Mouse (Mus musculus) limb, embryonic 12.5 days (tissue): ENCODE measurements at regions not wholly inside any gene's neighbourhood (a gene's known extent, or its start where the extent isn't known, plus 50 kb on each side); places are given as distances from the start of the nearest gene placed in this dataset.

Experiments
- ATAC-seq: fragments of 200-750 bp; cut with Nextera tagmentation; 2 replicates; pipeline ENCODE4 v1.8.0; 2017; ENCODE audit warnings: low read depth, moderate TSS enrichment; ENCODE audit not compliant: insufficient number of reproducible peaks, insufficient read depth, low FRiP score, low TSS enrichment
- H3K27ac ChIP-seq: fragments of 300-500 bp; sonication (generic); 2 replicates; pipeline ENCODE4 v1.5.1; 2016; ENCODE audit warnings: mild to moderate bottlenecking, moderate library complexity
- H3K27me3 ChIP-seq: fragments of 300-500 bp; sonication (generic); 2 replicates; pipeline ENCODE4 v1.6.1; 2016; ENCODE audit warnings: mild to moderate bottlenecking, moderate library complexity
- H3K36me3 ChIP-seq: fragments of 300-500 bp; sonication (generic); 2 replicates; pipeline ENCODE4 v1.6.1; 2016; ENCODE audit warnings: mild to moderate bottlenecking, moderate library complexity
- H3K4me1 ChIP-seq: fragments of 300-500 bp; sonication (generic); replicated peaks from 2 replicates; pipeline ENCODE4 v1.6.1; 2016
- H3K4me2 ChIP-seq: fragments of 300-500 bp; sonication (generic); 2 replicates; pipeline ENCODE4 v1.6.1; 2016; ENCODE audit warnings: mild to moderate bottlenecking, moderate library complexity
- H3K4me3 ChIP-seq: fragments of 300-500 bp; sonication (generic); replicated peaks from 2 replicates; pipeline ENCODE4 v1.5.1; 2016; ENCODE audit warnings: mild to moderate bottlenecking
- H3K9ac ChIP-seq: fragments of 300-500 bp; sonication (generic); replicated peaks from 2 replicates; pipeline ENCODE4 v1.6.1; 2016; ENCODE audit warnings: mild to moderate bottlenecking, moderate library complexity
- H3K9me3 ChIP-seq: fragments of 300-500 bp; sonication (generic); 2 replicates; pipeline ENCODE4 v1.6.1; 2016; ENCODE audit warnings: mild to moderate bottlenecking, moderate library complexity
- WGBS: fragments of 180-500 bp; shearing (Covaris S2); methylation state at CpG from one replicate; pipeline ENCODE4 v1.1.7; 2016; 5-methylcytosine and 5-hydroxymethylcytosine counted together

- H3K4me1 ChIP-seq = no peaks in the 10 kb centered on the region
- H3K9ac ChIP-seq = no peak overlapping the region
- no peaks in the 10 kb centered on the region for H3K27me3 ChIP-seq
- no peak overlapping the region for H3K4me3 ChIP-seq
- no peaks in the 10 kb centered on the region for H3K36me3 ChIP-seq
- H3K9me3 ChIP-seq = no peaks in the 10 kb centered on the region
- no peak overlapping the region for H3K27ac ChIP-seq
- WGBS = 91% methylated on average over 3 of the region's 3 CpGs
- H3K4me2 ChIP-seq = no peak overlapping the region
- no peak for ATAC-seq
Measured at GRCm38 (mm10) chr6:140927616-140928015, 198.5 kb downstream of the Gm11077 start.

GRCm38 (mm10) chr6:140934286-140934685 is 205.2 kb downstream of the Gm11077 start:
- H3K9me3 ChIP-seq = no peaks in the 10 kb centered on the region
- H3K27ac ChIP-seq = no peak overlapping the region
- H3K4me3 ChIP-seq = no peak overlapping the region
- no peak overlapping the region for H3K9ac ChIP-seq
- no peak overlapping the region for H3K4me2 ChIP-seq
- no peaks in the 10 kb centered on the region for H3K27me3 ChIP-seq
- WGBS = 85% methylated on average over 6 of the region's 6 CpGs
- ATAC-seq = no peak
- no peaks in the 10 kb centered on the region for H3K36me3 ChIP-seq
- H3K4me1 ChIP-seq = no peaks in the 10 kb centered on the region

GRCm38 (mm10) chr6:140938025-140938424 is 208.9 kb downstream of the Gm11077 start:
- no peak overlapping the region for H3K9ac ChIP-seq
- ATAC-seq = no peak
- 100% methylated on average over 1 of the region's 1 CpGs for WGBS

GRCm38 (mm10) chr6:140946720-140947119 is 217.6 kb downstream of the Gm11077 start:
- Histone ChIP-seq H3K4me3 (no peak overlapping the region), H3K36me3 (no peaks in the 10 kb centered on the region), H3K27ac (no peak overlapping the region), H3K4me1 (no peaks in the 10 kb centered on the region), H3K9ac (no peak overlapping the region), H3K27me3 (no peaks in the 10 kb centered on the region), H3K9me3 (0 out of 2 replicates have a peak, but pooled peaks cover 4% of the 10 kb centered on the region), H3K4me2 (no peak overlapping the region)
- 79% methylated on average over 2 of the region's 2 CpGs for WGBS
- no peak for ATAC-seq

More at GRCm38 (mm10) chr6:140938025-140938424, 208.9 kb downstream of the Gm11077 start:
- no peaks in the 10 kb centered on the region for H3K9me3 ChIP-seq
- no peak overlapping the region for H3K27ac ChIP-seq
- H3K4me2 ChIP-seq = no peak overlapping the region
- H3K4me1 ChIP-seq = no peaks in the 10 kb centered on the region
- H3K27me3 ChIP-seq = no peaks in the 10 kb centered on the region
- H3K4me3 ChIP-seq = no peak overlapping the region
- no peaks in the 10 kb centered on the region for H3K36me3 ChIP-seq

GRCm38 (mm10) chr6:140950483-140950882 is 221.4 kb downstream of the Gm11077 start:
- WGBS = 73% methylated on average over 6 of the region's 6 CpGs
- no peak overlapping the region for H3K9ac ChIP-seq

GRCm38 (mm10) chr6:140953256-140953655 is 224.2 kb downstream of the Gm11077 start:
- H3K4me3 ChIP-seq = no peak overlapping the region
- no peak for ATAC-seq
- H3K27me3 ChIP-seq = no peaks in the 10 kb centered on the region
- H3K4me1 ChIP-seq = no peaks in the 10 kb centered on the region
- H3K36me3 ChIP-seq = no peaks in the 10 kb centered on the region
- no peak overlapping the region for H3K9ac ChIP-seq
- H3K9me3 ChIP-seq = no peaks in the 10 kb centered on the region
- no peak overlapping the region for H3K27ac ChIP-seq
- no peak overlapping the region for H3K4me2 ChIP-seq

More at GRCm38 (mm10) chr6:140950483-140950882, 221.4 kb downstream of the Gm11077 start:
- no peaks in the 10 kb centered on the region for H3K9me3 ChIP-seq
- H3K27me3 ChIP-seq = no peaks in the 10 kb centered on the region
- no peak overlapping the region for H3K27ac ChIP-seq
- no peak for ATAC-seq
- H3K4me2 ChIP-seq = no peak overlapping the region
- H3K36me3 ChIP-seq = no peaks in the 10 kb centered on the region
- H3K4me3 ChIP-seq = no peak overlapping the region
- no peaks in the 10 kb centered on the region for H3K4me1 ChIP-seq

GRCm38 (mm10) chr6:140953721-140954120 is 224.6 kb downstream of the Gm11077 start:
- Histone ChIP-seq H3K36me3 (no peaks in the 10 kb centered on the region), H3K4me3 (no peak overlapping the region), H3K27ac (no peak overlapping the region), H3K27me3 (no peaks in the 10 kb centered on the region), H3K9me3 (no peaks in the 10 kb centered on the region), H3K9ac (no peak overlapping the region), H3K4me2 (no peak overlapping the region), H3K4me1 (no peaks in the 10 kb centered on the region)
- WGBS = 93% methylated on average over 1 of the region's 1 CpGs
- no peak for ATAC-seq

- Histone ChIP-seq H3K4me2 (no peak overlapping the region), H3K27me3 (no peaks in the 10 kb centered on the region), H3K27ac (no peak overlapping the region), H3K4me1 (no peaks in the 10 kb centered on the region), H3K4me3 (no peak overlapping the region), H3K9ac (no peak overlapping the region), H3K9me3 (no peaks in the 10 kb centered on the region), H3K36me3 (no peaks in the 10 kb centered on the region)
- 70% methylated on average over 13 of the region's 13 CpGs for WGBS
- no peak for ATAC-seq
Measured at GRCm38 (mm10) chr6:140955751-140956521, 226.9 kb downstream of the Gm11077 start.

GRCm38 (mm10) chr6:140956522-140956863 is 227.4 kb downstream of the Gm11077 start:
- WGBS = 94% methylated on average over 4 of the region's 4 CpGs
- H3K9me3 ChIP-seq = no peaks in the 10 kb centered on the region
- H3K36me3 ChIP-seq = no peaks in the 10 kb centered on the region
- no peak overlapping the region for H3K9ac ChIP-seq
- H3K27ac ChIP-seq = no peak overlapping the region
- H3K27me3 ChIP-seq = no peaks in the 10 kb centered on the region
- H3K4me3 ChIP-seq = no peak overlapping the region
- no peak overlapping the region for H3K4me2 ChIP-seq
- H3K4me1 ChIP-seq = no peaks in the 10 kb centered on the region
- ATAC-seq = no peak

- Histone ChIP-seq H3K4me1 (0 out of 2 replicates have a peak, but pooled peaks cover 4% of the 10 kb centered on the region), H3K4me2 (no peak overlapping the region), H3K36me3 (no peaks in the 10 kb centered on the region), H3K9me3 (no peaks in the 10 kb centered on the region), H3K9ac (no peak overlapping the region), H3K4me3 (no peak overlapping the region), H3K27ac (no peak overlapping the region), H3K27me3 (no peaks in the 10 kb centered on the region)
- WGBS = 91% methylated on average over 11 of the region's 11 CpGs
- ATAC-seq = no peak
Measured at GRCm38 (mm10) chr6:140961987-140962386, 232.9 kb downstream of the Gm11077 start.

- no peak for ATAC-seq
- 0 out of 2 replicates have a peak, but pooled peaks cover 4% of the 10 kb centered on the region for H3K4me1 ChIP-seq
- 80% methylated on average over 4 of the region's 4 CpGs for WGBS
Measured at GRCm38 (mm10) chr6:140962563-140962962, 233.5 kb downstream of the Gm11077 start.

GRCm38 (mm10) chr6:140973732-140974131 is 244.6 kb downstream of the Gm11077 start:
- H3K36me3 ChIP-seq = no peaks in the 10 kb centered on the region
- H3K4me1 ChIP-seq = no peaks in the 10 kb centered on the region
- H3K27me3 ChIP-seq = no peaks in the 10 kb centered on the region
- H3K4me3 ChIP-seq = no peak overlapping the region
- WGBS = 82% methylated on average over 6 of the region's 6 CpGs
- no peak overlapping the region for H3K4me2 ChIP-seq
- H3K9me3 ChIP-seq = no peaks in the 10 kb centered on the region; the same call in 1 of the 2 replicates
- H3K9ac ChIP-seq = no peak overlapping the region
- ATAC-seq = no peak
- H3K27ac ChIP-seq = no peak overlapping the region

More at GRCm38 (mm10) chr6:140962563-140962962, 233.5 kb downstream of the Gm11077 start:
- Histone ChIP-seq H3K36me3 (no peaks in the 10 kb centered on the region), H3K27me3 (no peaks in the 10 kb centered on the region), H3K9me3 (no peaks in the 10 kb centered on the region), H3K4me3 (no peak overlapping the region), H3K27ac (no peak overlapping the region), H3K9ac (no peak overlapping the region), H3K4me2 (no peak overlapping the region)
